Mouse (Mus musculus): Measurements from ENCODE around the gene Hamp2.

- TF ChIP-seq CTCF (IDR thresholded peaks at IDR 0.05; ENCODE audit: control insufficient read depth, insufficient read depth, low read length) = no peak
- TF ChIP-seq POLR2A (IDR thresholded peaks at IDR 0.05; ENCODE audit: borderline replicate concordance, control insufficient read depth, low read depth, low read length) = no peak
Observed at GRCm38 (mm10) chr7:30892515-30892914, 32.0 kb downstream of the Hamp2 start.

Data from bone marrow, adult 2 months (tissue).